Mouse (Mus musculus) embryonic facial prominence, embryonic 13.5 days (tissue): ENCODE measurements at regions not wholly inside any gene's neighbourhood (a gene's known extent, or its start where the extent isn't known, plus 50 kb on each side); places are given as distances from the start of the nearest gene placed in this dataset.

Source experiments
- ATAC-seq: fragments of 200-750 bp; cut with Nextera tagmentation; 2 replicates; pipeline ENCODE4 v1.8.0; 2017; ENCODE audit warnings: low read depth; ENCODE audit not compliant: insufficient number of reproducible peaks, insufficient read depth, low FRiP score, low TSS enrichment
- H3K27ac ChIP-seq: fragments of 300-500 bp; sonication (generic); 2 replicates; pipeline ENCODE4 v1.5.1; 2015; ENCODE audit warnings: moderate library complexity, mild to moderate bottlenecking, inconsistent platforms
- H3K27me3 ChIP-seq: fragments of 300-500 bp; sonication (generic); 2 replicates; pipeline ENCODE4 v1.6.1; 2015; ENCODE audit warnings: mild to moderate bottlenecking, inconsistent platforms
- H3K36me3 ChIP-seq: fragments of 300-500 bp; sonication (generic); 2 replicates; pipeline ENCODE4 v1.6.1; 2015; ENCODE audit warnings: mild to moderate bottlenecking, inconsistent platforms
- H3K4me1 ChIP-seq: fragments of 300-500 bp; sonication (generic); 2 replicates; pipeline ENCODE4 v1.6.1; 2015; ENCODE audit warnings: inconsistent platforms
- H3K4me2 ChIP-seq: fragments of 300-500 bp; sonication (generic); 2 replicates; pipeline ENCODE4 v1.6.1; 2015; ENCODE audit warnings: moderate library complexity, mild to moderate bottlenecking, inconsistent platforms
- H3K4me3 ChIP-seq: fragments of 300-500 bp; sonication (generic); 2 replicates; pipeline ENCODE4 v1.5.1; 2015; ENCODE audit warnings: mild to moderate bottlenecking, inconsistent platforms
- H3K9ac ChIP-seq: fragments of 300-500 bp; sonication (generic); 2 replicates; pipeline ENCODE4 v1.6.1; 2015; ENCODE audit warnings: mild to moderate bottlenecking, inconsistent platforms
- H3K9me3 ChIP-seq: fragments of 300-500 bp; sonication (generic); 2 replicates; pipeline ENCODE4 v1.6.1; 2016; ENCODE audit warnings: inconsistent platforms
- WGBS: fragments of 180-500 bp; shearing (Covaris S2); methylation state at CpG from one replicate; pipeline ENCODE4 v1.1.7; 2015; ENCODE audit warnings: mixed read lengths; 5-methylcytosine and 5-hydroxymethylcytosine counted together

GRCm38 (mm10) chr3:21296581-21297110, 779.8 kb upstream of the Tbl1xr1 start:
- Histone ChIP-seq H3K9me3 (no peaks in the 10 kb centered on the region), H3K27ac (no peak overlapping the region), H3K4me1 (0 out of 2 replicates have a peak, but pooled peaks cover 6% of the 10 kb centered on the region), H3K27me3 (no peaks in the 10 kb centered on the region), H3K9ac (no peak overlapping the region), H3K4me2 (no peak overlapping the region), H3K36me3 (no peaks in the 10 kb centered on the region), H3K4me3 (no peak overlapping the region)
- no peak for ATAC-seq
- WGBS = 24% methylated on average over 1 of the region's 1 CpGs

- ATAC-seq = no peak
- H3K9me3 ChIP-seq = no peaks in the 10 kb centered on the region
- no peaks in the 10 kb centered on the region for H3K36me3 ChIP-seq
- WGBS = 57% methylated on average over 4 of the region's 4 CpGs
- H3K4me1 ChIP-seq = no peaks in the 10 kb centered on the region
- no peak overlapping the region for H3K4me3 ChIP-seq
- H3K9ac ChIP-seq = no peak overlapping the region
- H3K27me3 ChIP-seq = no peaks in the 10 kb centered on the region
- H3K4me2 ChIP-seq = no peak overlapping the region
- H3K27ac ChIP-seq = no peak overlapping the region
These were observed 751.0 kb upstream of the Tbl1xr1 start for GRCm38 (mm10) chr3:21325329-21325896.

GRCm38 (mm10) chr3:21341916-21342315, 734.5 kb upstream of the Tbl1xr1 start:
- Histone ChIP-seq H3K36me3 (no peaks in the 10 kb centered on the region), H3K4me3 (no peak overlapping the region), H3K4me2 (no peak overlapping the region), H3K4me1 (no peaks in the 10 kb centered on the region), H3K27ac (no peak overlapping the region), H3K27me3 (no peaks in the 10 kb centered on the region), H3K9me3 (no peaks in the 10 kb centered on the region), H3K9ac (no peak overlapping the region)
- ATAC-seq = no peak

- Histone ChIP-seq H3K27me3 (no peaks in the 10 kb centered on the region), H3K4me2 (no peak overlapping the region), H3K27ac (no peak overlapping the region), H3K9ac (no peak overlapping the region), H3K4me1 (no peaks in the 10 kb centered on the region), H3K9me3 (no peaks in the 10 kb centered on the region), H3K36me3 (no peaks in the 10 kb centered on the region), H3K4me3 (no peak overlapping the region)
- WGBS = 63% methylated on average over 1 of the region's 1 CpGs
- no peak for ATAC-seq
These were observed 733.4 kb upstream of the Tbl1xr1 start for GRCm38 (mm10) chr3:21343095-21343494.

GRCm38 (mm10) chr3:21349421-21349820, 727.0 kb upstream of the Tbl1xr1 start:
- no peaks in the 10 kb centered on the region for H3K9me3 ChIP-seq
- no peak overlapping the region for H3K9ac ChIP-seq
- no peak overlapping the region for H3K27ac ChIP-seq
- H3K27me3 ChIP-seq = no peaks in the 10 kb centered on the region
- no peaks in the 10 kb centered on the region for H3K4me1 ChIP-seq
- ATAC-seq = no peak
- H3K4me2 ChIP-seq = no peak overlapping the region
- H3K4me3 ChIP-seq = no peak overlapping the region
- 66% methylated on average over 3 of the region's 3 CpGs for WGBS
- no peaks in the 10 kb centered on the region for H3K36me3 ChIP-seq

GRCm38 (mm10) chr3:21356150-21356549, 720.3 kb upstream of the Tbl1xr1 start:
- H3K4me3 ChIP-seq = no peak overlapping the region
- H3K4me1 ChIP-seq = peaks cover 3% of the 10 kb centered on the region; the same call in 1 of the 2 replicates
- no peaks in the 10 kb centered on the region for H3K27me3 ChIP-seq
- no peak overlapping the region for H3K9ac ChIP-seq
- 84% methylated on average over 3 of the region's 3 CpGs for WGBS
- ATAC-seq = no peak
- H3K27ac ChIP-seq = no peak overlapping the region
- H3K36me3 ChIP-seq = no peaks in the 10 kb centered on the region
- no peaks in the 10 kb centered on the region for H3K9me3 ChIP-seq
- no peak overlapping the region for H3K4me2 ChIP-seq

- Histone ChIP-seq H3K27me3 (no peaks in the 10 kb centered on the region), H3K4me2 (no peak overlapping the region), H3K27ac (no peak overlapping the region), H3K9ac (no peak overlapping the region), H3K36me3 (no peaks in the 10 kb centered on the region), H3K4me1 (peaks cover 3% of the 10 kb centered on the region; the same call in 1 of the 2 replicates), H3K9me3 (no peaks in the 10 kb centered on the region), H3K4me3 (no peak overlapping the region)
- ATAC-seq = no peak
- WGBS = 48% methylated on average over 6 of the region's 6 CpGs
These were observed 719.4 kb upstream of the Tbl1xr1 start for GRCm38 (mm10) chr3:21356831-21357712.

- no peak overlapping the region for H3K9ac ChIP-seq
- ATAC-seq = no peak
- 80% methylated on average over 6 of the region's 6 CpGs for WGBS
- no peaks in the 10 kb centered on the region for H3K27me3 ChIP-seq
- H3K9me3 ChIP-seq = no peaks in the 10 kb centered on the region
- no peak overlapping the region for H3K4me3 ChIP-seq
- no peaks in the 10 kb centered on the region for H3K36me3 ChIP-seq
- H3K4me1 ChIP-seq = peaks cover 3% of the 10 kb centered on the region; the same call in 1 of the 2 replicates
- no peak overlapping the region for H3K27ac ChIP-seq
- no peak overlapping the region for H3K4me2 ChIP-seq
These were observed 718.4 kb upstream of the Tbl1xr1 start for GRCm38 (mm10) chr3:21358068-21358467.

- peaks cover 3% of the 10 kb centered on the region; the same call in 1 of the 2 replicates for H3K4me1 ChIP-seq
- no peak overlapping the region for H3K27ac ChIP-seq
- no peaks in the 10 kb centered on the region for H3K27me3 ChIP-seq
- no peak overlapping the region for H3K4me3 ChIP-seq
- no peak overlapping the region for H3K9ac ChIP-seq
- no peaks in the 10 kb centered on the region for H3K36me3 ChIP-seq
- H3K9me3 ChIP-seq = no peaks in the 10 kb centered on the region
- WGBS = 87% methylated on average over 3 of the region's 3 CpGs
- no peak overlapping the region for H3K4me2 ChIP-seq
- no peak for ATAC-seq
These were observed 715.4 kb upstream of the Tbl1xr1 start for GRCm38 (mm10) chr3:21361069-21361468.

GRCm38 (mm10) chr3:21379816-21380215, 696.6 kb upstream of the Tbl1xr1 start:
- no peak overlapping the region for H3K4me2 ChIP-seq
- no peak overlapping the region for H3K9ac ChIP-seq
- H3K36me3 ChIP-seq = no peaks in the 10 kb centered on the region
- no peak overlapping the region for H3K27ac ChIP-seq
- H3K4me3 ChIP-seq = no peak overlapping the region
- no peaks in the 10 kb centered on the region for H3K4me1 ChIP-seq
- no peaks in the 10 kb centered on the region for H3K27me3 ChIP-seq
- 68% methylated on average over 2 of the region's 2 CpGs for WGBS
- no peaks in the 10 kb centered on the region for H3K9me3 ChIP-seq
- ATAC-seq = no peak

GRCm38 (mm10) chr3:21381072-21381471, 695.4 kb upstream of the Tbl1xr1 start:
- Histone ChIP-seq H3K27me3 (no peaks in the 10 kb centered on the region), H3K27ac (no peak overlapping the region), H3K4me2 (no peak overlapping the region), H3K4me3 (no peak overlapping the region), H3K9ac (no peak overlapping the region), H3K9me3 (no peaks in the 10 kb centered on the region), H3K36me3 (no peaks in the 10 kb centered on the region), H3K4me1 (no peaks in the 10 kb centered on the region)
- ATAC-seq = no peak
- 84% methylated on average over 3 of the region's 3 CpGs for WGBS

- Histone ChIP-seq H3K9me3 (no peaks in the 10 kb centered on the region), H3K4me1 (no peaks in the 10 kb centered on the region), H3K4me3 (no peak overlapping the region), H3K4me2 (no peak overlapping the region), H3K27ac (no peak overlapping the region), H3K9ac (no peak overlapping the region), H3K27me3 (no peaks in the 10 kb centered on the region), H3K36me3 (no peaks in the 10 kb centered on the region)
- ATAC-seq = no peak
- 74% methylated on average over 2 of the region's 2 CpGs for WGBS
These were observed 672.9 kb upstream of the Tbl1xr1 start for GRCm38 (mm10) chr3:21403551-21403950.
